Mouse (Mus musculus) c-Kit-positive CD71-negative TER-119-negative erythroid progenitor cells, embryonic 14.5 days (primary cell): ENCODE data around the gene Tspan13.

ENCODE experiments used
- DNase-seq: peaks from one replicate; pipeline ENCODE4 v3.0.0-alpha.2; 2013; ENCODE audit warnings: low read depth

The Tspan13 gene

GRCm38 (mm10) chr12:35975898-35976297 is 66.4 kb downstream of the Tspan13 start:
- no peak for DNase-seq

GRCm38 (mm10) chr12:35966768-35967141 is 75.5 kb downstream of the Tspan13 start:
- no peak for DNase-seq

- DNase-seq, result no peak
Observed at GRCm38 (mm10) chr12:35966098-35966767, 76.1 kb downstream of the Tspan13 start.
